Mouse (Mus musculus) bone marrow, adult 2 months (tissue): ENCODE data around the gene Gm12185.
"Not testable (repeated sequence)": the region's sequence is repeated elsewhere in the genome, so short reads cannot be mapped to it uniquely, and the experiment has no call there.

Source experiments
- CTCF ChIP-seq: fragments of 200-500 bp; IDR thresholded peaks from 2 replicates; pipeline ENCODE4 v1.5.1; 2011; ENCODE audit warnings: low read length, control low read depth; ENCODE audit not compliant: control insufficient read depth, insufficient read depth
- POLR2A ChIP-seq: fragments of 200-500 bp; IDR thresholded peaks from 2 replicates; pipeline ENCODE4 v1.6.1; 2011; ENCODE audit warnings: low read depth, mild to moderate bottlenecking, control low read depth, low read length, borderline replicate concordance; ENCODE audit not compliant: control insufficient read depth

DNA sequence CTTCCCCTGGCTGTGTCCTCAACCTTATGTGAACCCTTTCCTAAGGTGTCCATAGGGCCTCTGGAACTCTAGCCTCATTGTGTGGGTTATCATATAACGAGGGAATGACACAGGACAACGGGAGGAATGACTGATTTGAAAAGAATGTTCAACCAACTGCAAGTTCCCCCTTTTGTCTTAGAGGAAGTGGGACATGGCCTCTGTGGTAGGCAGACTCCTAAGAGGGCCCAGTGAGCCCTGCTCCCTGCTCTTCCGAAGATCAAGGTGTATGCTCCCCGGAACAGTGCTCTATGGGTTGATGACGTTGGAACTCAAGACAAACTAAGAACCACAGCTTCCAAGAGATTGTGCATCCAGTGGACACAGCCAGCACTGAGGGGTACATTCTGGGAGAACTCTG is 68.2 kb downstream of the Gm12185 start:
- not testable (repeated sequence) for TF ChIP-seq POLR2A, CTCF
